Comparison of ENCODE assay signal across 7 mouse cellular contexts in genomic region chr6:8949665-8950201, GRCm38 (mm10). TPM values are rescaled to one million over a fixed set of nuclear protein-coding genes. Genes with fewer than 3 reads are reported as not detected.
DNase-seq lines count a peak whose midpoint lies in the region; ATAC-seq lines count a peak whose summit lies in the region.

No protein-coding gene starts in this region.

- H3K4me1 ChIP-seq in lung, embryonic 15.5 days, result no peaks in the 10 kb centered on the region
- H3K4me1 ChIP-seq in hindbrain, embryonic 11.5 days (replicated peaks; ENCODE audit: control insufficient read depth, insufficient read depth, low read length), result peaks cover 4% of the 10 kb centered on the region

- no peak for DNase-seq in lung, adult 18-20 months
- DNase-seq in embryo, embryonic 10 days (ENCODE audit: low spot score), result peak; percentile 24
- DNase-seq in hindbrain, embryonic 11.5 days (ENCODE audit: low spot score), result peak; percentile 71
- DNase-seq in neural tube, embryonic 10.5 days (ENCODE audit: extremely low spot score, low spot score), result peak; percentile 60
- no peak for DNase-seq in urinary bladder, postnatal 4 days (ENCODE audit: low spot score in 2 of 2)
- no peak for DNase-seq in urinary bladder, postnatal 25 days (ENCODE audit: low spot score)

- no peak overlapping the region for H3K4me2 ChIP-seq in lung, embryonic 15.5 days
- H3K4me2 ChIP-seq in hindbrain, embryonic 11.5 days (replicated peaks; ENCODE audit: low read depth, low read length), result peak overlapping the region; percentile 85

- no peaks in the 10 kb centered on the region for H3K9me3 ChIP-seq in lung, embryonic 15.5 days
- no peaks in the 10 kb centered on the region for H3K9me3 ChIP-seq in hindbrain, embryonic 11.5 days (ENCODE audit: control insufficient read depth, low read length)

- ATAC-seq in lung, embryonic 15.5 days (ENCODE audit: borderline replicate concordance, extremely low read depth, low FRiP score, low TSS enrichment), result peak; percentile 35; the same call in 1 of the 2 replicates
- peak; percentile 60 for ATAC-seq in hindbrain, embryonic 11.5 days (ENCODE audit: low FRiP score)

- peaks cover 80% of the 10 kb centered on the region for H3K27me3 ChIP-seq in lung, embryonic 15.5 days
- peaks cover 62% of the 10 kb centered on the region for H3K27me3 ChIP-seq in hindbrain, embryonic 11.5 days (ENCODE audit: control insufficient read depth, insufficient read depth, low read length)

- 2% methylated on average over 31 of the region's 31 CpGs for WGBS in lung, embryonic 15.5 days
- under 1% methylated on average over 31 of the region's 31 CpGs for WGBS in hindbrain, embryonic 11.5 days

- H3K9ac ChIP-seq in lung, embryonic 15.5 days, result no peak overlapping the region
- peak overlapping the region; percentile 53 for H3K9ac ChIP-seq in hindbrain, embryonic 11.5 days (ENCODE audit: low read depth, low read length)

- no peak overlapping the region for H3K4me3 ChIP-seq in lung, embryonic 15.5 days
- peak overlapping the region; percentile 39 for H3K4me3 ChIP-seq in hindbrain, embryonic 11.5 days (ENCODE audit: low read depth, low read length)

- no peak overlapping the region for H3K27ac ChIP-seq in lung, embryonic 15.5 days
- H3K27ac ChIP-seq in hindbrain, embryonic 11.5 days (ENCODE audit: low read depth, low read length), result peak overlapping the region; percentile 47

- H3K36me3 ChIP-seq in lung, embryonic 15.5 days, result no peaks in the 10 kb centered on the region
- H3K36me3 ChIP-seq in hindbrain, embryonic 11.5 days (ENCODE audit: control insufficient read depth, insufficient read depth, low read length), result no peaks in the 10 kb centered on the region

RNA-seq across cellular contexts. Expression of gene Nxph1, which starts 1.5 kb away (rescaled TPM):
- polyA plus RNA-seq in lung, embryonic 15.5 days (2015; fragmentation: Nextera tagmentation; extraction: Ambion mirVana), result 0.11 and 0.17 TPM in 2 replicates
- polyA plus RNA-seq in hindbrain, embryonic 11.5 days (2014; fragmentation: Nextera tagmentation; extraction: Ambion mirVana), result 10.1 and 12.8 TPM in 2 replicates

Comparison
In these comparisons a context has a peak if more than half of its experiments do, and no peak if none do; other contexts are left out.
1. DNase-seq: peak in embryo, embryonic 10 days (single experiment), hindbrain, embryonic 11.5 days (single experiment) and neural tube, embryonic 10.5 days (single experiment); none in lung, adult 18-20 months (0 of 2), urinary bladder, postnatal 4 days (0 of 2) and urinary bladder, postnatal 25 days (single experiment).